Comparison of ENCODE assay signal across 15 mouse cellular contexts in the genomic region with DNA sequence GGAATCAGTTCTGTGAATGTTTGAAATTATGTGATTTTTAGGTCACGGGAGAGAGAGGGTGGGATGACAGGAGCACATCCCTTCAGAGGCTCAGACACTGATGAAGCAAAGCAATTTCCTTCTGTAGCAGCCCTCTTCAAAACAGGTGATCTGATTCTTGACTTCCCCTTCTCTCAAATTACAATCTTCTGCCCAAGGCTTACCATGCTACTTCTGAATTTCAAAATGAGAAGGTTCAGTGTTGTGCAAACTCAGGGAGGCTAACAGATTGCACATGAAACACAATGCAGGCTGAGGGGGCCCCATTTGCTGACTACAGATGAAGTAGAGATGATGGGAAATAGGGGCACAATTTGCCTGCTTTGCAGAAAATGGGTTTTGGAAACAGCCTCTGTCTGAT.
"Had no signal": no experiment of that assay in that cellular context is flagged by ENCODE, and none has a peak within 500 bp of the region (broad histone marks: within the 10 kb centered on the region; RNA-seq: fewer than 3 reads in every experiment).

No protein-coding gene starts in this region.

- H3K27me3 ChIP-seq: midbrain, embryonic 13.5 days; midbrain, embryonic 15.5 days; neural tube, embryonic 12.5 days; stomach, embryonic 15.5 days had no signal

- H3K27ac ChIP-seq: macrophage; midbrain, embryonic 13.5 days; midbrain, embryonic 15.5 days; neural tube, embryonic 12.5 days; stomach, embryonic 15.5 days; stomach, postnatal 0 days had no signal

- H3K4me1 ChIP-seq: stomach, embryonic 15.5 days had no signal

- H3K36me3 ChIP-seq: midbrain, embryonic 13.5 days; midbrain, embryonic 15.5 days; neural tube, embryonic 12.5 days; stomach, embryonic 15.5 days had no signal

- H3K4me2 ChIP-seq: lung, embryonic 14.5 days; midbrain, embryonic 11.5 days; midbrain, embryonic 13.5 days; midbrain, embryonic 15.5 days; neural tube, embryonic 12.5 days; stomach, embryonic 15.5 days had no signal

- DNase-seq: liver, postnatal 0 days; lung, embryonic 14.5 days; lung, postnatal 14 days; lung, postnatal 36 days; right cerebral cortex, postnatal 14 days; thymus, adult 2 months; thymus, postnatal 25 days; thymus, postnatal 4 days had no signal

- H3K4me3 ChIP-seq: midbrain, embryonic 13.5 days; midbrain, embryonic 15.5 days; neural tube, embryonic 12.5 days; stomach, embryonic 15.5 days had no signal

- H3K9me3 ChIP-seq: midbrain, embryonic 13.5 days; midbrain, embryonic 15.5 days; neural tube, embryonic 12.5 days; stomach, embryonic 15.5 days had no signal

- H3K9ac ChIP-seq: liver, postnatal 0 days; lung, embryonic 14.5 days; midbrain, embryonic 13.5 days; midbrain, embryonic 15.5 days; neural tube, embryonic 12.5 days; stomach, embryonic 15.5 days had no signal

- ATAC-seq: liver, postnatal 0 days; midbrain, embryonic 13.5 days; midbrain, embryonic 15.5 days had no signal
